Mouse (Mus musculus) cerebellum, postnatal 36 days (tissue): ENCODE data around the gene Gm6367.
"Not testable (repeated sequence)": the region's sequence is repeated elsewhere in the genome, so short reads cannot be mapped to it uniquely, and the experiment has no call there.

Experiments
- DNase-seq, 2 experiments: peaks; one replicate each; pipeline ENCODE4 v3.0.0; 2021 to 2022; ENCODE audit warnings: mixed read lengths in 2 of 2

The Gm6367 gene

DNA sequence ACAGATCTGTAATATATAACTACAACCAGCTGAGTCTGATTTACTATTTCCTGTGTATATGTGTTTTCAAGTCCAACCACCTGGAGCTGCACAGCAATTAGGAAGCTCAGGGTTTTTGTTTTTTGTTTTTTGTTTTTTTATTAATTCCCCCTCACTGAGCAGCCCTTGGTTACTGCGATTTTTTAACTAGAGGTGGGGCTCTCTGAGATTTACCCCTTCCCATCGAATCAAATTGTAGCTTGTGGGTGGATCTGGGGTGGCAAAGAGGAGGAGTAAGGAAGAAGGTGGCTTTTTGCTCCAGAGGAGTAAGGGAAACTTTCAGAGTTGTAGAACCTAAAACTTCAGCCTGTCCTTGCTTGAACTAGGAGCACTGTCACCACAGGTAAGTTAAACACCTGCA, at the start of gene Gm6367:
Gm6367 (plus strand) TSS at position 301 of the 400 bp plus-strand sequence.
- DNase-seq = not testable (repeated sequence)
